Mouse (Mus musculus) liver, adult 2 months (tissue): ENCODE data around the gene Cers5.

Experiments
- CTCF ChIP-seq: fragments of 200-500 bp; IDR thresholded peaks from 2 replicates; pipeline ENCODE4 v1.5.1; 2011; ENCODE audit warnings: low read depth, low read length, control low read depth
- POLR2A ChIP-seq: fragments of 200-500 bp; IDR thresholded peaks from 2 replicates; pipeline ENCODE4 v1.6.1; 2011; ENCODE audit warnings: low read length, control low read depth; ENCODE audit not compliant: insufficient read depth; ENCODE audit errors: extremely low read depth

DNA sequence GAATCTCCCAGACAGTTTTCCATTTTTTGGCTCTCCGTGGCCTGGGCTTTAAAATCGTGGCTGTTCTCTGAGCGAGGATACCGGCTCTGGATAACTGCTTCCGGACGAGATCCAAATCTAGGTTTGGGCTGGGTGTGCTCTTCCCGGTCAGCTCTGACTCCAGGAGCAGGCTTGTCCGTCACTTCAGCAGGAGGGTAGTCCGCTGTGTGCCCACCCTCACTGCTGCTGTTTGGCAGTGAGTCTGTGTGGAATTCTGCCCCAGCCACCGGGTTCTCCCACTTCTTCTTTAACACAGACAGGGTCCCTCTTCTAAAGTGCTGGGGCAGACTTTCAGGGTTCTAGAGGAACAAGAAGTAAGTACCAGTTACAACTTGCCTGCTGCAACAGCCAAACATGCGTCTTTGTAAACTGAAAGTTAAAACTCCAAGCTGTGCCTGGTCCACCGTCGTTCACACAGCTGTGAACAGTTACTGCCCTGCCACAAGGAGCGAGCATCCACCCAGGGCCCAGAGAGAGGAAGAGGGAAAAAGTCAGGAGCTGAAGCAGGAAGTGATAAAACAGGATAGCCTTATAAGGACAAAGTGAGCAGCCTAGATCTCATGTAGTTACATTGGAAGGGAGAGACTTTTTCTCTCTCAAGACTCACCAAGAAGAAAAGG, 47.1 kb upstream of the Cers5 start:
- no peak for TF ChIP-seq CTCF
- TF ChIP-seq POLR2A: 0 out of 2 replicates have a peak, but pooled peaks have one; percentile 16
